Mouse (Mus musculus) MEL (cell line): ENCODE data around the gene Creb5. TPM values are rescaled to one million over a fixed set of nuclear protein-coding genes. Genes with fewer than 3 reads are reported as not detected.

ENCODE experiments used
- DNase-seq: peaks from one replicate; pipeline ENCODE4 v3.0.0; 2011; ENCODE audit warnings: low read depth, low spot score
- H3K27ac ChIP-seq: 2 replicates; pipeline ENCODE4 v1.5.1; 2012; ENCODE audit warnings: low read depth, mild to moderate bottlenecking, control low read depth, low read length, moderate library complexity; ENCODE audit not compliant: control insufficient read depth
- H3K27me3 ChIP-seq, 2 experiments: fragments of 150-350 bp in 1 of 2; sonication (generic) in 1 of 2; 2 replicates each; pipeline ENCODE4 v1.6.1; 2012; ENCODE audit warnings: low read length in 2 of 2, mild to moderate bottlenecking in 2 of 2, improper control_type of control experiment in 1 of 2, moderate library complexity in 1 of 2; ENCODE audit not compliant: insufficient read depth in 2 of 2, control insufficient read depth in 1 of 2
- H3K36me3 ChIP-seq, 2 experiments: 2 replicates each; pipeline ENCODE4 v1.6.1; 2012 to 2014; ENCODE audit warnings: low read length in 2 of 2, improper control_type of control experiment in 1 of 2, inconsistent platforms in 1 of 2, mild to moderate bottlenecking in 1 of 2; ENCODE audit not compliant: insufficient read depth in 2 of 2, control insufficient read depth in 1 of 2
- H3K4me1 ChIP-seq, 2 experiments: fragments of 150-350 bp in 1 of 2; sonication (generic) in 1 of 2; 2 replicates each; pipeline ENCODE4 v1.6.1; 2012; ENCODE audit warnings: low read length in 2 of 2, improper control_type of control experiment in 1 of 2, mild to moderate bottlenecking in 1 of 2; ENCODE audit not compliant: insufficient read depth in 2 of 2, control insufficient read depth in 1 of 2
- H3K4me3 ChIP-seq, 2 experiments: fragments of 150-350 bp in 1 of 2; sonication (generic) in 1 of 2; 2 replicates each; pipeline ENCODE4 v1.5.1; 2012; ENCODE audit warnings: low read depth in 2 of 2, low read length in 2 of 2, mild to moderate bottlenecking in 2 of 2, moderate library complexity in 2 of 2, control low read depth in 1 of 2, improper control_type of control experiment in 1 of 2; ENCODE audit not compliant: control insufficient read depth in 1 of 2, insufficient read depth in 1 of 2
- H3K79me2 ChIP-seq: 2 replicates; pipeline ENCODE4 v1.6.1; 2012; ENCODE audit warnings: mild to moderate bottlenecking, low read length, moderate library complexity; ENCODE audit not compliant: control insufficient read depth, poor library complexity, insufficient read depth
- H3K9ac ChIP-seq: 2 replicates; pipeline ENCODE4 v1.6.1; 2012; ENCODE audit warnings: low read depth, mild to moderate bottlenecking, control low read depth, low read length, moderate library complexity; ENCODE audit not compliant: control insufficient read depth, poor library complexity, severe bottlenecking
- H3K9me3 ChIP-seq: fragments of 150-350 bp; sonication (generic); replicated peaks from 2 replicates; pipeline ENCODE4 v1.6.1; 2012; ENCODE audit warnings: mild to moderate bottlenecking, low read length, improper control_type of control experiment, moderate library complexity; ENCODE audit not compliant: insufficient read depth
- BHLHE40 ChIP-seq: IDR thresholded peaks from 2 replicates; pipeline ENCODE4 v1.6.1; 2012; ENCODE audit warnings: low read depth, mild to moderate bottlenecking, inconsistent platforms, low read length, improper control_type of control experiment, borderline replicate concordance
- CHD1 ChIP-seq: IDR thresholded peaks from 2 replicates; pipeline ENCODE4 v1.6.1; 2012; ENCODE audit warnings: low read depth, mild to moderate bottlenecking, inconsistent platforms, low read length, improper control_type of control experiment
- CHD2 ChIP-seq: IDR thresholded peaks from 2 replicates; pipeline ENCODE4 v1.6.1; 2011; ENCODE audit warnings: low read length, improper control_type of control experiment
- E2F4 ChIP-seq: IDR thresholded peaks from 2 replicates; pipeline ENCODE4 v1.6.1; 2011; ENCODE audit warnings: low read depth, low read length, improper control_type of control experiment, borderline replicate concordance
- ELF1 ChIP-seq: IDR thresholded peaks from 2 replicates; pipeline ENCODE4 v1.6.1; 2014; ENCODE audit warnings: low read depth, mild to moderate bottlenecking, inconsistent platforms, low read length, improper control_type of control experiment, moderate library complexity
- EP300 ChIP-seq, 2 experiments: IDR thresholded peaks; 2 replicates each; pipeline ENCODE4 v1.6.1; 2011; ENCODE audit warnings: improper control_type of control experiment in 2 of 2, low read length in 2 of 2, low read depth in 1 of 2, mild to moderate bottlenecking in 1 of 2
- ETS1 ChIP-seq: IDR thresholded peaks from 2 replicates; pipeline ENCODE4 v1.6.1; 2012; ENCODE audit warnings: low read depth, mild to moderate bottlenecking, inconsistent platforms, low read length, improper control_type of control experiment, moderate library complexity
- GABPA ChIP-seq: IDR thresholded peaks from 2 replicates; pipeline ENCODE4 v1.6.1; 2012; ENCODE audit warnings: low read depth, mild to moderate bottlenecking, inconsistent platforms, low read length, improper control_type of control experiment, moderate library complexity
- GATA1 ChIP-seq: IDR thresholded peaks from 2 replicates; pipeline ENCODE4 v1.6.1; 2011; ENCODE audit warnings: low read depth, low read length, improper control_type of control experiment
- JUND ChIP-seq: IDR thresholded peaks from 2 replicates; pipeline ENCODE4 v1.6.1; 2011; ENCODE audit warnings: low read depth, mild to moderate bottlenecking, improper control_type of control experiment, low read length
- KAT2A ChIP-seq: conservative IDR thresholded peaks from 2 replicates; pipeline ENCODE4 v1.6.1; 2012; ENCODE audit warnings: low read depth, low read length, improper control_type of control experiment, inconsistent platforms
- NELFE ChIP-seq: IDR thresholded peaks from 2 replicates; pipeline ENCODE4 v1.6.1; 2011; ENCODE audit warnings: low read depth, low read length, improper control_type of control experiment
- POLR2AphosphoS2 ChIP-seq: IDR thresholded peaks from 2 replicates; pipeline ENCODE4 v1.6.1; 2011; ENCODE audit warnings: low read length, improper control_type of control experiment
- RCOR1 ChIP-seq: IDR thresholded peaks from 2 replicates; pipeline ENCODE4 v1.6.1; 2012; ENCODE audit warnings: low read depth, mild to moderate bottlenecking, inconsistent platforms, low read length, improper control_type of control experiment
- SIN3A ChIP-seq: IDR thresholded peaks from 2 replicates; pipeline ENCODE4 v1.6.1; 2012; ENCODE audit warnings: low read length, improper control_type of control experiment, inconsistent platforms
- SMC3 ChIP-seq: IDR thresholded peaks from 2 replicates; pipeline ENCODE4 v1.6.1; 2011; ENCODE audit warnings: low read depth, low read length, improper control_type of control experiment
- TAL1 ChIP-seq: IDR thresholded peaks from 2 replicates; pipeline ENCODE4 v1.6.1; 2012; ENCODE audit warnings: mild to moderate bottlenecking, inconsistent platforms, low read length, moderate library complexity, mixed read lengths
- ZMIZ1 ChIP-seq: IDR thresholded peaks from 2 replicates; pipeline ENCODE4 v1.6.1; 2012; ENCODE audit warnings: low read depth, mild to moderate bottlenecking, inconsistent platforms, low read length, improper control_type of control experiment, moderate library complexity
- polyA plus RNA-seq, 2 experiments: library from polyadenylated mRNA; stranded (reverse) in 1 of 2; unstranded in 1 of 2; fragments of >175 nt in 1 of 2; fragments of >200 nt in 1 of 2; gene quantifications; 2 replicates each; pipeline versions ENCODE4 v1.2.1 to v1.2.4; 2012; ENCODE audit warnings: low replicate concordance in 2 of 2, low read depth in 1 of 2; ENCODE audit not compliant: insufficient read length in 2 of 2, insufficient read depth in 1 of 2, missing spikeins in 1 of 2
- total RNA-seq: library from RNA; depleted of rRNA; stranded (reverse); fragments of 300-350 nt; gene quantifications from 2 replicates; pipeline ENCODE4 v1.2.3, GENCODE M21; 2012

The Creb5 gene
- total and polyA plus RNA-seq, 3 experiments, result not detected

- DNase-seq, result no peak
- no peaks in the 10 kb centered on the region for H3K4me1 ChIP-seq
- no peak for TF ChIP-seq BHLHE40
- TF ChIP-seq KAT2A, result no peak
- TF ChIP-seq RCOR1, result no peak
- TF ChIP-seq SIN3A, result no peak
- TF ChIP-seq TAL1, result no peak
- no peak for TF ChIP-seq SMC3
- no peak for TF ChIP-seq EP300 (IDR thresholded peaks at IDR 0.05; ENCODE audit: low read depth in 1 of 2, low read length in 2 of 2)
- TF ChIP-seq ZMIZ1, result no peak
- TF ChIP-seq JUND, result no peak
- TF ChIP-seq E2F4, result no peak
- TF ChIP-seq CHD2, result no peak
- no peak for TF ChIP-seq GABPA
These were observed 334.2 kb downstream of the Creb5 start for GRCm38 (mm10) chr6:53621295-53621694.

DNA sequence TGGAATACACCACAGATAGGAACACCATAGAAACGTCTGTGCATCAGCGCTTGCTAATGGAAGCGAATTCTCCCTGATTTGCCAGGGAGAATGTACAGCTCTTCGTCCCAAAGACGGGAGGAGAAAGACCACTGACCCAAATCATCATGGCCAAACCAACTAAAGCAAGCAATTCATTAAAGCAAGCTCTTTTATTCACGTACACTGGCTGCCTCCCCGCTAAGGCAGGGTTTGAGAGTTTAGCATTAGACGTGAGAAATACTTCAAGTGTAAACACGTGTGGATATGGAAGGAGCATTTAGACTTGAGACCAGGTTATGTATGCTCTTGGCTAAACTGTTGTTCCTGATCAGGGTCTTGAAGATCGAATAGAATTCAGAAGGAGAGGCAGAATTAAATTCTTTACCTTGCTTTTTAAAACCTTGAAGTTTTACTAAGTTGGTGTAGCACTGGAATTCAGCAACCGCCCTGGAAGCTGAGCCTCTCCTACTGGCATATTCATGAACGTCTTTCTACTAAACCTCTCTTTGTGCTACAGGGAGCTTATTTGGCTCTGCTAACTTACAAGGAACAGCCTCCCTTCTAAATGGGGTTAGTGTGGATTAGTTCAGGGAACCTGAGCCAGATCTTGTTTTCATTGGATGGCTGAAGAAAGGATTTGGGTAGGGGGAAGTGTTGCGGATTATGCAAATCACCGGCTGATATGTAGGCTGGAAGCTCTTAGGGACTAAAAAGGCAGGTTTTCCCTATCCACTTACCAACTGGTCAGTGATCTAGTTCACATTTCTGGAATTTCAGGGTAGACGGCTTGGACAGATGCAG lies 337.6 kb downstream of the Creb5 start:
- Histone ChIP-seq H3K79me2 (no peaks in the 10 kb centered on the region), H3K9me3 (no peaks in the 10 kb centered on the region), H3K9ac (no peak overlapping the region), H3K27me3 (no peaks in the 10 kb centered on the region), H3K36me3 (no peaks in the 10 kb centered on the region), H3K27ac (no peak overlapping the region), H3K4me3 (no peak overlapping the region), H3K4me1 (no peaks in the 10 kb centered on the region)
- TF ChIP-seq JUND (no peak), GABPA (no peak), ELF1 (no peak), ETS1 (no peak), GATA1 (no peak), POLR2AphosphoS2 (no peak), CHD1 (no peak), NELFE (no peak)
- DNase-seq, result no peak

More at GRCm38 (mm10) chr6:53621295-53621694, 334.2 kb downstream of the Creb5 start:
- H3K4me3 ChIP-seq, result no peak overlapping the region
- H3K36me3 ChIP-seq, result no peaks in the 10 kb centered on the region
- H3K79me2 ChIP-seq, result no peaks in the 10 kb centered on the region
- no peaks in the 10 kb centered on the region for H3K9me3 ChIP-seq
- no peak overlapping the region for H3K9ac ChIP-seq
- H3K27me3 ChIP-seq, result no peaks in the 10 kb centered on the region
- no peak overlapping the region for H3K27ac ChIP-seq
